Mouse (Mus musculus) liver, postnatal 0 days (tissue): Measurements from ENCODE around the gene Afg3l1. TPM values are rescaled to one million over a fixed set of nuclear protein-coding genes. Genes with fewer than 3 reads are reported as not detected.
"Not testable (repeated sequence)": the region's sequence is repeated elsewhere in the genome, so short reads cannot be mapped to it uniquely, and the experiment has no call there.

Source experiments
- ATAC-seq: fragments of 200-750 bp; cut with Nextera tagmentation; 2 replicates; pipeline ENCODE4 v1.8.0; 2017; ENCODE audit warnings: mild to moderate bottlenecking, moderate library complexity
- DNase-seq: peaks from one replicate; pipeline ENCODE4 v3.0.0-alpha.2; 2016
- H3K27ac ChIP-seq: fragments of 300-500 bp; sonication (generic); 2 replicates; pipeline ENCODE4 v1.5.1; 2014; ENCODE audit warnings: antibody characterized with exemption, moderate library complexity, mild to moderate bottlenecking, low read depth
- H3K27me3 ChIP-seq: fragments of 300-500 bp; sonication (generic); 2 replicates; pipeline ENCODE4 v1.6.1; 2014; ENCODE audit warnings: low read length, control low read depth, mixed read lengths; ENCODE audit not compliant: insufficient read depth
- H3K36me3 ChIP-seq: fragments of 300-500 bp; sonication (generic); replicated peaks from 2 replicates; pipeline ENCODE4 v1.6.1; 2014; ENCODE audit warnings: mild to moderate bottlenecking, control low read depth, low read length, moderate library complexity, mixed read lengths; ENCODE audit not compliant: insufficient read depth
- H3K4me1 ChIP-seq: fragments of 300-500 bp; sonication (generic); 2 replicates; pipeline ENCODE4 v1.6.1; 2014; ENCODE audit warnings: antibody characterized with exemption, mild to moderate bottlenecking, control low read depth; ENCODE audit not compliant: insufficient read depth
- H3K4me2 ChIP-seq: fragments of 300-500 bp; sonication (generic); 2 replicates; pipeline ENCODE4 v1.6.1; 2014; ENCODE audit warnings: low read depth, mild to moderate bottlenecking, low read length, moderate library complexity, mixed read lengths
- H3K4me3 ChIP-seq: fragments of 300-500 bp; sonication (generic); 2 replicates; pipeline ENCODE4 v1.5.1; 2014; ENCODE audit warnings: low read depth, low read length
- H3K9ac ChIP-seq: fragments of 300-500 bp; sonication (generic); replicated peaks from 2 replicates; pipeline ENCODE4 v1.6.1; 2014; ENCODE audit warnings: mild to moderate bottlenecking, moderate library complexity
- H3K9me3 ChIP-seq: fragments of 300-500 bp; sonication (generic); 2 replicates; pipeline ENCODE4 v1.6.1; 2016; ENCODE audit warnings: mild to moderate bottlenecking, control low read depth, low read length, mixed read lengths
- CTCF ChIP-seq: sonication (generic); IDR thresholded peaks from 2 replicates; pipeline ENCODE4 v1.5.1; 2016; ENCODE audit warnings: antibody characterized with exemption, low read depth
- EP300 ChIP-seq: IDR thresholded peaks from 2 replicates; pipeline ENCODE4 v1.6.1; 2016; ENCODE audit warnings: antibody characterized with exemption, low read depth, mild to moderate bottlenecking
- WGBS: fragments of 180-500 bp; shearing (Covaris S2); extraction: QIAGEN DNeasy Blood & Tissue Kit; methylation state at CpG from one replicate; pipeline ENCODE4 v1.1.7; 2014; ENCODE audit not compliant: insufficient replicate concordance; 5-methylcytosine and 5-hydroxymethylcytosine counted together
- polyA plus RNA-seq: library from polyadenylated mRNA; unstranded; fragments of >200 nt; fragmentation: Nextera tagmentation; extraction: Ambion mirVana; gene quantifications from 2 replicates; pipeline ENCODE4 v1.2.1, GENCODE M21; 2015

The Afg3l1 gene
- polyA plus RNA-seq, 1 experiment from 2014 or later = 24.3 TPM

DNA sequence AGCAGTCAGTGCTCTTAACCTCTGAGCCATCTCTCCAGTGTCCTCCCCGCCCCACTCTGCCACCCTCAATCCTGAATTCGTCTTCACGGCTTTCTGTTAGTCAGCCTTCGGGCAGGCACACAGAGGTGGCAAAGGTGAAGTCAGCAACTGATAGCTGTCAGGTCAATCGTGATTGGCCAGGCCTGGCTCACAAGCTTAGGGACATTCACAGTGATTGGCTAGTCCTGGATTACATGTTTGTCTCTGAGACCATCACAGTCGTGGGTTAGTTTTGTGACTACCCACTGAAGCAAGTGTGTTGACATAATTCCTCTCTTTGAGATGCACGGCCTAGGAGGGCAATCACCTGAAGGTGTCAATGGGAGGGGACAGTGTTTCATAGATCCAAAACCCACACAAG lies 24.4 kb upstream of the Afg3l1 start:
- whole genome bisulfite sequencing = 63% methylated on average over 7 of the region's 7 CpGs
- ATAC-seq (no peak), DNase-seq (no peak)
- TF ChIP-seq EP300 = no peak
- TF ChIP-seq CTCF = no peak
- H3K9me3 ChIP-seq = no peaks in the 10 kb centered on the region
- 0 out of 2 replicates have a peak, but pooled peaks cover 2% of the 10 kb centered on the region for H3K4me1 ChIP-seq
- no peak overlapping the region for H3K9ac ChIP-seq
- H3K36me3 ChIP-seq = peaks cover 42% of the 10 kb centered on the region
- no peak overlapping the region for H3K4me3 ChIP-seq
- H3K4me2 ChIP-seq = no peak overlapping the region
- H3K27ac ChIP-seq = no peak overlapping the region
- H3K27me3 ChIP-seq = no peaks in the 10 kb centered on the region

DNA sequence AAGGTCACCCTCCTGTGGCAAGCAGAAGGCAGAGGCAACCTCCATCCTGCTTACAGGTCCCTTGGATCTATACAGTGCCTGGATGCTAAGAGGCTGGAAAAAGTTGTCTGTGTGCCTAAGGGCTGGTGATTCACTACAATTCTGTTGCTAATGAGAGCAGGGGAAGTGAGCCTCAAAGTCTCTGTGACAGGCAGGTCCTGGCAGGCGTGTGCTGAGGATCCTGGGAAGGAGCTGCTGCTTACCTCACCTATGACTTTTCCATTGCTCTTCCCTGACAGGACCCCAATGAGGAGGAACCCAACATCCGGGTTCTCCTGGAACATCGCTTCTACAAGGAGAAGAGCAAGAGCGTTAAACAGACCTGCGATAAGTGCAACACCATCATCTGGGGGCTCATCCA lies 23.8 kb upstream of the Afg3l1 start:
- Histone ChIP-seq H3K27me3 (no peaks in the 10 kb centered on the region), H3K27ac (no peak overlapping the region), H3K9ac (no peak overlapping the region), H3K4me2 (no peak overlapping the region), H3K9me3 (no peaks in the 10 kb centered on the region), H3K4me1 (no peaks in the 10 kb centered on the region), H3K4me3 (no peak overlapping the region), H3K36me3 (peaks cover 47% of the 10 kb centered on the region)
- ATAC-seq (no peak), DNase-seq (no peak)
- 79% methylated on average over 5 of the region's 5 CpGs for WGBS
- TF ChIP-seq EP300 (no peak), CTCF (no peak)

DNA sequence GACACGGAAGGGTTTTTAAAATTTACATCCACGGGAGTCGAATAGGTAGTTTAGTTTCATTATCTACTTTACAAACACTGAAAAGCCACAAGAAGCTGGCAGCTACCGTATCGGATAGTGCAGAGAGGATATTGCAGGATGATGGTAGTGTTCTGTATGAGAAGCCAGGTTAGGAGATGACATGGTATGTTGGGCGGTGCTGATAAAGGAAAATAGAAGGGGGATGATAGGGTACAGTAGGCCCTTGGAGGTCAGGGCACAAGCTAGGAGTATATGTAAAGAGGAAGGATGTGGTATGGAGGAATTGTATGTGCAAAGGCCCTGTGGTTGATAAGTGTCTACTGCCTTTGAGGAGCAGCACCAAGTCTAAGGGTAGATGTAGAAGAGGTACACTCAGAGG lies 23.1 kb upstream of the Afg3l1 start:
- no peak for DNase-seq

DNA sequence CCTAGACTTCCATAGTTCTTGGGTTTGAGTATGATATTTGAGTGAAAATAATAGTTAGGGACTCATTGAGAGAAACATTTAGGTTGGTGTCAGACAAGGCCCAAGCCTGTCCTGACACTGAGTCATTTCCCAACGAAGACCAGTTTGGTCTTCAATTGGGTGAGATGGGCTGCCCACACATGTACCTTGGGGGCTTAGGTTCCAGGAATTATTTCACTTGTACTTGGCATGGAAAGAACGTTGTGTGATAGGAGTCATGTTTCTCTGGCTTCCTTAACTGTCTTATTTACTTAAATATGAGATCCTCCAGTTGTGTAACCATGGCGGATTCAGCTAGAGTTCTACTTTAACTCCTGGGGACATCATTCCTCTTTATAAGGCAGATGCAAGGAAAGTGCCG lies 14.1 kb upstream of the Afg3l1 start:
- no peak for TF ChIP-seq EP300
- TF ChIP-seq CTCF = no peak
- Histone ChIP-seq H3K4me2 (no peak overlapping the region), H3K4me1 (0 out of 2 replicates have a peak, but pooled peaks cover 5% of the 10 kb centered on the region), H3K27ac (no peak overlapping the region), H3K36me3 (peaks cover 13% of the 10 kb centered on the region), H3K9ac (no peak overlapping the region), H3K4me3 (no peak overlapping the region), H3K27me3 (no peaks in the 10 kb centered on the region), H3K9me3 (no peaks in the 10 kb centered on the region)
- no peak for DNase-seq
- no peak for ATAC-seq
- WGBS = 79% methylated on average over 4 of the region's 4 CpGs

More for the DNA sequence above, 23.1 kb upstream of the Afg3l1 start:
- Histone ChIP-seq H3K4me3 (no peak overlapping the region), H3K36me3 (peaks cover 46% of the 10 kb centered on the region), H3K27ac (no peak overlapping the region), H3K9me3 (no peaks in the 10 kb centered on the region), H3K27me3 (no peaks in the 10 kb centered on the region), H3K9ac (no peak overlapping the region), H3K4me2 (no peak overlapping the region), H3K4me1 (no peaks in the 10 kb centered on the region)
- no peak for ATAC-seq
- TF ChIP-seq CTCF (no peak), EP300 (no peak)
- WGBS = 65% methylated on average over 6 of the region's 6 CpGs

DNA sequence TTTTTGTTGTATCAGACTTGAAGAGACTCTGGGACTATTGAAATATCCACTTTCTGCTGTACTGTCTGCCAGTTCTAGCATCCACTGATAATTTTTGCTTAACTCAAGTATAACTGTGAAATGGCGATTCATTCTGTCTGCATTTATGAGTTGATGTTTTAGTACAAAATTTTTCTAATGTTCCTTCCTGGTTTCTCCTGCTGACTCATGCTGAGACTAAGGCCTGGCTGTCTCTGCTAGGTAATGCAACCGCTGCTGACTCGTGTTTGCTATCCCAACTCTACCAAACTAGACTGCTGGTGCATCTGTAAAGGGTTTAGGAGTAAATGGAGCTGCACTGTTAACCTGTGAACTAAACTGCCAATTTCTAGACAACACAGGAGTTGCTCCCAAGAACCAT lies 10.2 kb upstream of the Afg3l1 start:
- no peak for TF ChIP-seq EP300
- TF ChIP-seq CTCF = no peak
- DNase-seq (no peak), ATAC-seq (no peak)

DNA sequence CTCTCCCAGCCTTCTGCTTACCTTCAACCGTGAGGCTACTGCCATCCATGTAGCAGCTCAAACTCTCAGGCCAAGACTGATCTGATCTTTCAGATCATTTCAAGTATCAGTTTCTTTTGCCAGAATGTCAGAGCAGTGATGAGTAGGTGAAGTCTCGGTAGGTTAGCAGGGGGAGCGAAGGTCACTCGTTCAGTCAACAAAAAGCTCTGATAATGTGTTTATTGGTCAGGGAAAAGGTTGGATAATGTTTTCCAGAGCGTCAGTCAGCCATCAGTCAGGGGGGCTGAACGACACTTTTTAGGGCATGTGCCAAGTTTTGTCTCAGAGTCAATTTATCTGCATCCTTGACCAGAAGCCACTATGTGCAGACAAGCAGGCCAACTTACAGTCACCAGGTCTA lies 4.7 kb upstream of the Afg3l1 start:
- WGBS = 61% methylated on average over 6 of the region's 6 CpGs
- not testable (repeated sequence) for H3K9ac ChIP-seq, H3K36me3 ChIP-seq, ATAC-seq, H3K27me3 ChIP-seq, H3K4me2 ChIP-seq, H3K4me3 ChIP-seq, H3K9me3 ChIP-seq
- peak; percentile 32 for DNase-seq
- peaks cover 12% of the 10 kb centered on the region for H3K4me1 ChIP-seq
- H3K27ac ChIP-seq = peak overlapping the region; percentile 77

More for the DNA sequence above, 10.2 kb upstream of the Afg3l1 start:
- Histone ChIP-seq H3K27me3 (no peaks in the 10 kb centered on the region), H3K4me3 (no peak overlapping the region), H3K4me1 (0 out of 2 replicates have a peak, but pooled peaks cover 3% of the 10 kb centered on the region), H3K27ac (no peak overlapping the region), H3K9me3 (no peaks in the 10 kb centered on the region), H3K4me2 (no peak overlapping the region), H3K36me3 (no peaks in the 10 kb centered on the region), H3K9ac (no peak overlapping the region)
- WGBS = 52% methylated on average over 3 of the region's 3 CpGs

DNA sequence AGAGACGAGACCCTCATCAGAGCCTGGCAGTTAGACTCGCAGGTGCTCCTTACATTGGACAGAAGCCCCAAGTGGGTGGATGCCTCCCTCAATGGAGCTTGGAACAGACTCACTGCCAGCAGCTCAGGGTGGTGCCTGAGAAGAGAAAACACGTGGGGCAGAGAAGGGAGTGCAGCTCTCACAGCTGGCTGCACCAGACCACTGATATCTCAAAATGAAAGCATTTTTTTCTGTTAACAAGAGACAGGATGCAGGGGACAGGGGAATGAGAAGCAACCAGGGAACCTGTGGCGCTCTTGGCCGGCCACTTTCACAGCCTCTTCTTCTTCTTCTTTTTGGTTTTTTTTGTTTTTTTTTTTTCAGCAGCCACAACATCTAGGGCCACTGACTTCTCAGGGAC lies 3.2 kb upstream of the Afg3l1 start:
- 22% methylated on average over 5 of the region's 5 CpGs for WGBS
- Histone ChIP-seq H3K4me1 (peaks cover 21% of the 10 kb centered on the region), H3K27ac (peak overlapping the region; percentile 55; the same call in 1 of the 2 replicates)
- DNase-seq, H3K4me3 ChIP-seq, H3K9me3 ChIP-seq, ATAC-seq, H3K9ac ChIP-seq, H3K36me3 ChIP-seq, H3K27me3 ChIP-seq, H3K4me2 ChIP-seq: not testable (repeated sequence)
